16 mouse cellular contexts compared by ENCODE assay signal in genomic region chr19:3880054-3880848, GRCm38 (mm10). TPM values are rescaled to one million over a fixed set of nuclear protein-coding genes. Genes with fewer than 3 reads are reported as not detected.
A peak's percentile ranks its signal among the peaks of the same experiment; 100 is the strongest.
DNase-seq lines count a peak whose midpoint lies in the region; ATAC-seq and TF ChIP-seq lines count a peak whose summit lies in the region.
"Had no signal": no experiment of that assay in that cellular context is flagged by ENCODE, and none has a peak within 500 bp of the region (broad histone marks: within the 10 kb centered on the region; RNA-seq: fewer than 3 reads in every experiment).

No protein-coding gene starts in this region.

- H3K9me3 ChIP-seq in lung, embryonic 14.5 days (ENCODE audit: low read depth, low read length): no peaks in the 10 kb centered on the region
- H3K9me3 ChIP-seq in hindbrain, embryonic 10.5 days: no peaks in the 10 kb centered on the region
- H3K9me3 ChIP-seq: hindbrain, embryonic 15.5 days; limb, embryonic 12.5 days; midbrain, embryonic 10.5 days had no signal

- 73% methylated on average over 6 of the region's 6 CpGs for WGBS in lung, embryonic 14.5 days
- WGBS in lung, adult 2 months: 55% methylated on average over 6 of the region's 6 CpGs
- WGBS in hindbrain, embryonic 10.5 days: 93% methylated on average over 6 of the region's 6 CpGs

- no peak for TF ChIP-seq POLR2A in lung, adult 2 months (IDR thresholded peaks at IDR 0.05; ENCODE audit: borderline replicate concordance, extremely low read depth, low read depth, low read length)

- H3K36me3 ChIP-seq in lung, embryonic 14.5 days (ENCODE audit: insufficient read depth): peaks cover 21% of the 10 kb centered on the region
- H3K36me3 ChIP-seq in hindbrain, embryonic 10.5 days: peaks cover 51% of the 10 kb centered on the region

- intact Hi-C loops in heart, postnatal 10 days (cut with DNase I): no loop called here

- no peak overlapping the region for H3K4me3 ChIP-seq in lung, embryonic 14.5 days (ENCODE audit: low read depth, low read length)
- no peak overlapping the region for H3K4me3 ChIP-seq in lung, adult 2 months (replicated peaks; ENCODE audit: extremely low read depth, low read depth, low read length)
- no peak overlapping the region for H3K4me3 ChIP-seq in hindbrain, embryonic 10.5 days
- H3K4me3 ChIP-seq: hindbrain, embryonic 15.5 days; limb, embryonic 12.5 days; midbrain, embryonic 10.5 days had no signal

- no peak overlapping the region for H3K4me2 ChIP-seq in lung, embryonic 14.5 days
- H3K4me2 ChIP-seq: hindbrain, embryonic 15.5 days; limb, embryonic 12.5 days had no signal

- no peak for ATAC-seq in lung, embryonic 14.5 days (ENCODE audit: insufficient read depth)
- peak; percentile 55 for ATAC-seq in monocyte, adult 5-6 weeks (replicated peaks; ENCODE audit: insufficient number of reproducible peaks, low FRiP score, low TSS enrichment, poor library complexity, severe bottlenecking)
- ATAC-seq: forebrain, postnatal 0 days had no signal

- no peak overlapping the region for H3K9ac ChIP-seq in lung, embryonic 14.5 days
- H3K9ac ChIP-seq: forebrain, postnatal 0 days; hindbrain, embryonic 15.5 days; limb, embryonic 12.5 days had no signal

- no peaks in the 10 kb centered on the region for H3K4me1 ChIP-seq in lung, embryonic 14.5 days (ENCODE audit: insufficient read depth)
- peaks cover 9% of the 10 kb centered on the region for H3K4me1 ChIP-seq in lung, adult 2 months (ENCODE audit: control insufficient read depth, insufficient read depth, low read length)
- no peaks in the 10 kb centered on the region for H3K4me1 ChIP-seq in hindbrain, embryonic 10.5 days (replicated peaks)
- H3K4me1 ChIP-seq: hindbrain, embryonic 15.5 days; midbrain, embryonic 10.5 days had no signal

- TF ChIP-seq CTCF in lung, embryonic 14.5 days (IDR thresholded peaks at IDR 0.05; ENCODE audit: low read depth): no peak
- TF ChIP-seq CTCF in lung, adult 2 months (IDR thresholded peaks at IDR 0.05; ENCODE audit: insufficient read depth, low read length): no peak

- peak; percentile 85 for DNase-seq in heart, adult 11 months
- DNase-seq in heart, postnatal 10 days: no peak
- peak; percentile 32 for DNase-seq in lung, embryonic 14.5 days
- no peak for DNase-seq in lung, adult 2 months
- DNase-seq in kidney, postnatal 36 days: peak; percentile 55 to 66
- no peak for DNase-seq in hindbrain, embryonic 10.5 days (ENCODE audit: low spot score)
- no peak for DNase-seq in layer of hippocampus, adult 18-20 months (ENCODE audit: low spot score in 2 of 2)
- DNase-seq: adrenal gland, postnatal 14 days; cerebellum, adult 9-11 months; forebrain, postnatal 0 days; thymus, postnatal 25 days had no signal

- H3K27me3 ChIP-seq in lung, embryonic 14.5 days (ENCODE audit: insufficient read depth, low read length): no peaks in the 10 kb centered on the region
- no peaks in the 10 kb centered on the region for H3K27me3 ChIP-seq in hindbrain, embryonic 10.5 days (ENCODE audit: insufficient read depth, poor library complexity, severe bottlenecking)
- H3K27me3 ChIP-seq: CH12.LX; hindbrain, embryonic 15.5 days; limb, embryonic 12.5 days had no signal

- no peak overlapping the region for H3K27ac ChIP-seq in lung, embryonic 14.5 days (ENCODE audit: low read depth)
- no peak overlapping the region for H3K27ac ChIP-seq in hindbrain, embryonic 10.5 days
- H3K27ac ChIP-seq: hindbrain, embryonic 15.5 days; limb, embryonic 12.5 days; midbrain, embryonic 10.5 days had no signal

RNA-seq across cellular contexts. Expression of gene Tcirg1, which starts 26.7 kb away (rescaled TPM):
- 10 to 100 TPM; 15.7 to 16.2 TPM for total RNA-seq in heart, postnatal 10 days (2021)
- polyA plus RNA-seq in lung, embryonic 14.5 days (2014; fragmentation: Nextera tagmentation; extraction: Ambion mirVana): 31.7 and 36.0 TPM in 2 replicates
- 157 and 164 TPM in 2 replicates for polyA plus RNA-seq in lung, adult 2 months (2012; rRNA removed)
- total RNA-seq in monocyte, adult 5-6 weeks (2017): 181 to 259 TPM (median 252 TPM) in 3 replicates
- 21.6 and 21.9 TPM in 2 replicates for polyA plus RNA-seq in hindbrain, embryonic 10.5 days (2016; fragmentation: Nextera tagmentation; extraction: Ambion mirVana)
- 10 to 100 TPM; 17.4 to 20.6 TPM for total RNA-seq in layer of hippocampus, adult 18-20 months (2021)

RNA-seq across cellular contexts. Expression of gene Chka, which starts 28.7 kb away (rescaled TPM):
- 10 to 100 TPM; 12.1 to 17.8 TPM for total RNA-seq in heart, postnatal 10 days (2021)
- 54.0 and 63.0 TPM in 2 replicates for polyA plus RNA-seq in lung, embryonic 14.5 days (2014; fragmentation: Nextera tagmentation; extraction: Ambion mirVana)
- 75.9 and 81.6 TPM in 2 replicates for polyA plus RNA-seq in lung, adult 2 months (2012; rRNA removed)
- total RNA-seq in monocyte, adult 5-6 weeks (2017): 34.8 to 59.4 TPM (median 42.0 TPM) in 3 replicates
- 57.5 and 59.9 TPM in 2 replicates for polyA plus RNA-seq in hindbrain, embryonic 10.5 days (2016; fragmentation: Nextera tagmentation; extraction: Ambion mirVana)
- 100 to 1,000 TPM in 1 of 2 experiments, 10 to 100 TPM in 1; 85.8 to 106 TPM for total RNA-seq in layer of hippocampus, adult 18-20 months (2021)

RNA-seq across cellular contexts. Expression of gene Ndufs8, which starts 32.3 kb away (rescaled TPM):
- 100 to 1,000 TPM; 358 to 371 TPM for total RNA-seq in heart, postnatal 10 days (2021)
- polyA plus RNA-seq in lung, embryonic 14.5 days (2014; fragmentation: Nextera tagmentation; extraction: Ambion mirVana): 326 and 335 TPM in 2 replicates
- polyA plus RNA-seq in lung, adult 2 months (2012; rRNA removed): 157 and 189 TPM in 2 replicates
- 27.2 to 46.8 TPM (median 33.1 TPM) in 3 replicates for total RNA-seq in monocyte, adult 5-6 weeks (2017)
- 241 and 279 TPM in 2 replicates for polyA plus RNA-seq in hindbrain, embryonic 10.5 days (2016; fragmentation: Nextera tagmentation; extraction: Ambion mirVana)
- 100 to 1,000 TPM; 144 to 147 TPM for total RNA-seq in layer of hippocampus, adult 18-20 months (2021)

RNA-seq across cellular contexts. Expression of gene Aldh3b1, which starts 49.4 kb away (rescaled TPM):
- total RNA-seq in heart, postnatal 10 days (2021): 1 to 10 TPM; 2.6 to 2.7 TPM
- polyA plus RNA-seq in lung, embryonic 14.5 days (2014; fragmentation: Nextera tagmentation; extraction: Ambion mirVana): 3.0 and 3.6 TPM in 2 replicates
- polyA plus RNA-seq in lung, adult 2 months (2012; rRNA removed): 71.9 and 85.0 TPM in 2 replicates
- total RNA-seq in monocyte, adult 5-6 weeks (2017): 54.5 to 74.4 TPM (median 57.2 TPM) in 3 replicates
- polyA plus RNA-seq in hindbrain, embryonic 10.5 days (2016; fragmentation: Nextera tagmentation; extraction: Ambion mirVana): 0.71 and 0.81 TPM in 2 replicates
- 1 to 10 TPM; 3.2 to 3.5 TPM for total RNA-seq in layer of hippocampus, adult 18-20 months (2021)

RNA-seq across cellular contexts. Expression of gene Unc93b1, which starts 54.7 kb away (rescaled TPM):
- total RNA-seq in heart, postnatal 10 days (2021): 10 to 100 TPM; 19.7 to 24.5 TPM
- 13.3 and 14.8 TPM in 2 replicates for polyA plus RNA-seq in lung, embryonic 14.5 days (2014; fragmentation: Nextera tagmentation; extraction: Ambion mirVana)
- 169 and 180 TPM in 2 replicates for polyA plus RNA-seq in lung, adult 2 months (2012; rRNA removed)
- 243 to 349 TPM (median 322 TPM) in 3 replicates for total RNA-seq in monocyte, adult 5-6 weeks (2017)
- 6.3 and 8.8 TPM in 2 replicates for polyA plus RNA-seq in hindbrain, embryonic 10.5 days (2016; fragmentation: Nextera tagmentation; extraction: Ambion mirVana)
- total RNA-seq in layer of hippocampus, adult 18-20 months (2021): 10 to 100 TPM; 13.6 to 15.9 TPM

Comparison
In these comparisons a context has a peak if more than half of its experiments do, and no peak if none do; other contexts are left out.
1. DNase-seq: peak in heart, adult 11 months (single experiment), lung, embryonic 14.5 days (single experiment) and kidney, postnatal 36 days (2 of 2); none in heart, postnatal 10 days (0 of 2), lung, adult 2 months (single experiment), hindbrain, embryonic 10.5 days (single experiment) and layer of hippocampus, adult 18-20 months (0 of 2).